Mouse (Mus musculus) brain, embryonic 14.5 days (tissue): Measurements from ENCODE around the gene Knstrn.

ENCODE experiments used
- CTCF ChIP-seq: fragments of 200-500 bp; IDR thresholded peaks from 2 replicates; pipeline ENCODE4 v1.5.1; 2012; ENCODE audit warnings: inconsistent platforms, mild to moderate bottlenecking, moderate library complexity, borderline replicate concordance; ENCODE audit not compliant: insufficient read depth, insufficient read length; ENCODE audit errors: extremely low read depth
- POLR2A ChIP-seq: fragments of 200-500 bp; IDR thresholded peaks from 2 replicates; pipeline ENCODE4 v1.6.1; 2012; ENCODE audit warnings: mild to moderate bottlenecking, inconsistent platforms, borderline replicate concordance; ENCODE audit not compliant: poor library complexity, insufficient read depth, insufficient read length, severe bottlenecking; ENCODE audit errors: extremely low read depth

DNA sequence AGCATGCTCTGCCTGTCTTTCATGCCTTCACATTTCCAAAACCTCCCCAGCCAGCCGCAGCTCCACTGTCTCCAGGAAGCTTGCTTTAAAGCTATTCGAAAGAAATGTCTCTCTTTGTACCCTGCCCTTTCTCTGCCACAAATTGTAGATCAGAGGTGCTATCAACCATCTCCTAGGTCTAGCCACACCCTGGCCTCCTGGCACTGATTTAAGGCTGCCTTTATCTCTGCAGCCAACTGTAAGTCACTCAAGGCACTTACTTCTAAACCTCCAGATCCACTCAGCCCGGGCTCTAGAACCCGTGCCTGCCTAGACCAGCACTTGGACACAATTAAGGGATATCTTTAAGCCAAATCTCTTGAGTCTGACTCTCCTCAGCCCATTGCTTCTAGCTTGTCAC is 35.4 kb upstream of the Knstrn start:
- no peak for TF ChIP-seq CTCF
- TF ChIP-seq POLR2A: no peak
